Comparison of ENCODE assay signal across 16 mouse cellular contexts in genomic region chr6:96798746-96799145, GRCm38 (mm10).
"Had no signal": no experiment of that assay in that cellular context is flagged by ENCODE, and none has a peak within 500 bp of the region (broad histone marks: within the 10 kb centered on the region; RNA-seq: fewer than 3 reads in every experiment).

No protein-coding gene starts in this region.

- H3K4me1 ChIP-seq: lung, embryonic 15.5 days; megakaryocyte, embryonic 14.5 days; midbrain, embryonic 13.5 days; midbrain, embryonic 15.5 days; neural tube, embryonic 12.5 days; stomach, embryonic 15.5 days had no signal

- H3K27me3 ChIP-seq: lung, embryonic 15.5 days; megakaryocyte, embryonic 14.5 days; midbrain, embryonic 13.5 days; midbrain, embryonic 15.5 days; neural tube, embryonic 12.5 days; stomach, embryonic 15.5 days had no signal

- H3K4me3 ChIP-seq: lung, embryonic 15.5 days; megakaryocyte, embryonic 14.5 days; midbrain, embryonic 13.5 days; midbrain, embryonic 15.5 days; neural tube, embryonic 12.5 days; stomach, embryonic 15.5 days had no signal

- H3K36me3 ChIP-seq: lung, embryonic 15.5 days; midbrain, embryonic 13.5 days; midbrain, embryonic 15.5 days; neural tube, embryonic 12.5 days; stomach, embryonic 15.5 days had no signal

- H3K9ac ChIP-seq: liver, postnatal 0 days; lung, embryonic 15.5 days; midbrain, embryonic 13.5 days; midbrain, embryonic 15.5 days; neural tube, embryonic 12.5 days; stomach, embryonic 15.5 days had no signal

- H3K27ac ChIP-seq: lung, embryonic 15.5 days; macrophage; midbrain, embryonic 13.5 days; midbrain, embryonic 15.5 days; neural tube, embryonic 12.5 days; stomach, embryonic 15.5 days; stomach, postnatal 0 days had no signal

- DNase-seq: liver, postnatal 0 days; lung, adult 2 months; lung, postnatal 14 days; lung, postnatal 36 days; right cerebral cortex, postnatal 14 days; thymus, adult 2 months; thymus, postnatal 25 days; thymus, postnatal 4 days had no signal
